ENCODE assay signal across 17 mouse cellular contexts in genomic region chr11:62223416-62223815, GRCm38 (mm10). TPM values are rescaled to one million over a fixed set of nuclear protein-coding genes. Genes with fewer than 3 reads are reported as not detected.
DNase-seq lines count a peak whose midpoint lies in the region; ATAC-seq and TF ChIP-seq lines count a peak whose summit lies in the region.
"Had no signal": no experiment of that assay in that cellular context is flagged by ENCODE, and none has a peak within 500 bp of the region (broad histone marks: within the 10 kb centered on the region; RNA-seq: fewer than 3 reads in every experiment).

No protein-coding gene starts in this region.

- peaks cover 47 to 73% of the 10 kb centered on the region in 2 experiments for H3K4me1 ChIP-seq in CH12.LX (ENCODE audit: control insufficient read depth in 1 of 2, insufficient read depth in 2 of 2)
- H3K4me1 ChIP-seq in midbrain, embryonic 15.5 days, result no peaks in the 10 kb centered on the region
- H3K4me1 ChIP-seq: forebrain, embryonic 15.5 days; hindbrain, embryonic 10.5 days had no signal

- peak overlapping the region in 1 of 3 experiments; percentile 8 for H3K4me3 ChIP-seq in CH12.LX (replicated peaks in 1 of 3; ENCODE audit: low read depth in 2 of 3, low read length in 2 of 3, poor library complexity in 1 of 3)
- no peak overlapping the region for H3K4me3 ChIP-seq in midbrain, embryonic 15.5 days
- H3K4me3 ChIP-seq: embryonic facial prominence, embryonic 10.5 days; forebrain, embryonic 15.5 days; heart, adult 2 months; heart, embryonic 12.5 days; hindbrain, embryonic 10.5 days; intestine, embryonic 15.5 days had no signal

- ATAC-seq in granulocyte monocyte progenitor cell, adult 5-6 weeks (replicated peaks; ENCODE audit: poor library complexity, severe bottlenecking), result peak; percentile 18
- ATAC-seq in megakaryocyte progenitor cell, adult 5-6 weeks (replicated peaks; ENCODE audit: poor library complexity), result peak; percentile 28
- ATAC-seq in midbrain, embryonic 15.5 days (replicated peaks), result no peak
- ATAC-seq: activated CD4-positive, CD25-positive, alpha-beta regulatory T cell, adult 4 months; forebrain, embryonic 15.5 days; Patski had no signal

- no peaks in the 10 kb centered on the region for H3K9me3 ChIP-seq in CH12.LX (replicated peaks; ENCODE audit: low read length)
- H3K9me3 ChIP-seq in midbrain, embryonic 15.5 days, result no peaks in the 10 kb centered on the region
- H3K9me3 ChIP-seq: embryonic facial prominence, embryonic 10.5 days; forebrain, embryonic 15.5 days; heart, embryonic 12.5 days; hindbrain, embryonic 10.5 days; intestine, embryonic 15.5 days had no signal

- DNase-seq in 416B (ENCODE audit: low read depth), result peak; percentile 86
- no peak for DNase-seq in CH12.LX (ENCODE audit: extremely low read depth)
- no peak for DNase-seq in frontal cortex, adult 2 months (ENCODE audit: extremely low spot score in 1 of 2, low spot score in 1 of 2)
- no peak for DNase-seq in gastrocnemius, postnatal 25 days
- DNase-seq: B cell, adult 2 months had no signal

- in situ Hi-C loops in CH12.LX (cut with MboI; ENCODE audit: low pct_ligation_motif_present, low pct_unique_long_range_greater_than_20kb, low sequenced_read_pairs), result no loop called here

- peaks cover 0 to 6% of the 10 kb centered on the region in 2 experiments for H3K36me3 ChIP-seq in CH12.LX (replicated peaks in 1 of 2; ENCODE audit: control insufficient read depth in 1 of 2, insufficient read depth in 1 of 2, low read length in 1 of 2)
- no peaks in the 10 kb centered on the region for H3K36me3 ChIP-seq in midbrain, embryonic 15.5 days (replicated peaks)
- H3K36me3 ChIP-seq: forebrain, embryonic 15.5 days; heart, embryonic 12.5 days; intestine, embryonic 15.5 days had no signal

- dilution Hi-C loops in CH12.LX (cut with MboI; ENCODE audit: extremely low pct_ligation_motif_present, extremely low pct_unique_long_range_greater_than_20kb, low sequenced_read_pairs), result no loop called here

- no peak for TF ChIP-seq CTCF in CH12.LX (conservative IDR thresholded peaks at IDR 0.05 in 1 of 2, IDR thresholded peaks at IDR 0.05 in 1 of 2; ENCODE audit: low read depth in 2 of 2, low read length in 2 of 2)

- 88% methylated on average over 5 of the region's 5 CpGs for WGBS in midbrain, embryonic 15.5 days

- peak overlapping the region; percentile 4; the same call in 1 of the 2 replicates for H3K9ac ChIP-seq in CH12.LX (ENCODE audit: insufficient read depth, low read depth)
- H3K9ac ChIP-seq in midbrain, embryonic 15.5 days, result no peak overlapping the region
- H3K9ac ChIP-seq: forebrain, embryonic 15.5 days; heart, embryonic 12.5 days; hindbrain, embryonic 14.5 days; intestine, embryonic 15.5 days had no signal

- no peak overlapping the region for H3K27ac ChIP-seq in CH12.LX (ENCODE audit: insufficient read depth, low read depth)
- H3K27ac ChIP-seq in midbrain, embryonic 15.5 days, result no peak overlapping the region
- H3K27ac ChIP-seq: embryonic facial prominence, embryonic 10.5 days; forebrain, embryonic 15.5 days; hindbrain, embryonic 10.5 days; hindbrain, embryonic 14.5 days; intestine, embryonic 15.5 days had no signal

- H3K27me3 ChIP-seq in CH12.LX (replicated peaks), result no peaks in the 10 kb centered on the region
- H3K27me3 ChIP-seq in midbrain, embryonic 15.5 days (replicated peaks), result no peaks in the 10 kb centered on the region
- H3K27me3 ChIP-seq: forebrain, embryonic 15.5 days; heart, embryonic 12.5 days; intestine, embryonic 15.5 days; Patski had no signal

- no peaks in the 10 kb centered on the region for H3K79me2 ChIP-seq in CH12.LX (replicated peaks; ENCODE audit: control insufficient read depth, extremely low read depth, insufficient read depth, poor library complexity, severe bottlenecking)

- H3K4me2 ChIP-seq in CH12.LX (ENCODE audit: insufficient read depth, low read depth, poor library complexity, severe bottlenecking), result peak overlapping the region; percentile 18
- no peak overlapping the region for H3K4me2 ChIP-seq in midbrain, embryonic 15.5 days
- H3K4me2 ChIP-seq: forebrain, embryonic 15.5 days; heart, embryonic 12.5 days; hindbrain, embryonic 14.5 days; intestine, embryonic 15.5 days had no signal

- no peak for TF ChIP-seq EP300 in CH12.LX (IDR thresholded peaks at IDR 0.05; ENCODE audit: low read length)

- no peak for TF ChIP-seq RAD21 in CH12.LX (IDR thresholded peaks at IDR 0.05; ENCODE audit: low read depth, low read length)

- TF ChIP-seq POLR2A in CH12.LX (IDR thresholded peaks at IDR 0.05; ENCODE audit: low read depth, low read length), result no peak

TF ChIP-seq in CH12.LX, 34 proteins besides CTCF, POLR2A, EP300 and RAD21:
- peak; percentile 45 for TF ChIP-seq BHLHE40 (IDR thresholded peaks at IDR 0.05; ENCODE audit: low read depth, low read length)
- TF ChIP-seq CHD2 (IDR thresholded peaks at IDR 0.05; ENCODE audit: low read length), result no peak
TF ChIP-seq in CH12.LX: peak in this region for 1.

RNA-seq across cellular contexts. Expression of gene Adora2b, which starts 25.4 kb away (rescaled TPM):
- total RNA-seq in CH12.LX (2012; rRNA removed) (0.92 and 1.7 TPM in 2 replicates), CH12.LX (2014; rRNA removed) (0.45 and 0.77 TPM in 2 replicates)
- 0.44 and 0.87 TPM in 2 replicates for polyA plus RNA-seq in CH12.LX (2012; ENCODE audit: insufficient read length, low read depth)
- 0.79 and 1.0 TPM in 2 replicates for total RNA-seq in granulocyte monocyte progenitor cell, adult 5-6 weeks (2014; fragmentation: Nextera tagmentation)
- 0.26 and 0.46 TPM in 2 replicates for total RNA-seq in granulocyte monocyte progenitor cell, adult 5-6 weeks (2017)
- 0.42 and 1.1 TPM in 2 replicates for total RNA-seq in megakaryocyte progenitor cell, adult 5-6 weeks (2015)
- total RNA-seq in megakaryocyte progenitor cell, adult 5-6 weeks (2017), result 0.27 and 0.50 TPM in 2 replicates
- polyA plus RNA-seq in midbrain, embryonic 15.5 days (2015; fragmentation: Nextera tagmentation; extraction: Ambion mirVana), result 2.9 and 3.7 TPM in 2 replicates
- 7.1 and 9.9 TPM in 2 replicates for polyA plus RNA-seq in frontal cortex, adult 2 months (2012; rRNA removed)
- total RNA-seq in gastrocnemius, postnatal 25 days (2021), result under 1 TPM; 0.49 to 0.94 TPM
- polyA plus RNA-seq: activated CD4-positive, CD25-positive, alpha-beta regulatory T cell, adult 4 months had no signal

RNA-seq across cellular contexts. Expression of gene Zswim7, which starts 57.8 kb away (rescaled TPM):
- total RNA-seq in CH12.LX (2012; rRNA removed), result 38.8 and 44.2 TPM in 2 replicates
- 62.3 and 62.5 TPM in 2 replicates for total RNA-seq in CH12.LX (2014; rRNA removed)
- polyA plus RNA-seq in CH12.LX (2012; ENCODE audit: insufficient read length, low read depth), result 57.8 and 58.2 TPM in 2 replicates
- 14.1 and 20.8 TPM in 2 replicates for total RNA-seq in granulocyte monocyte progenitor cell, adult 5-6 weeks (2014; fragmentation: Nextera tagmentation)
- 6.2 TPM in 2 replicates for total RNA-seq in granulocyte monocyte progenitor cell, adult 5-6 weeks (2017)
- 7.4 and 8.9 TPM in 2 replicates for total RNA-seq in megakaryocyte progenitor cell, adult 5-6 weeks (2015)
- 5.1 and 9.3 TPM in 2 replicates for total RNA-seq in megakaryocyte progenitor cell, adult 5-6 weeks (2017)
- polyA plus RNA-seq in midbrain, embryonic 15.5 days (2015; fragmentation: Nextera tagmentation; extraction: Ambion mirVana), result 10.9 and 11.7 TPM in 2 replicates
- polyA plus RNA-seq in frontal cortex, adult 2 months (2012; rRNA removed), result 26.6 and 27.4 TPM in 2 replicates
- total RNA-seq in gastrocnemius, postnatal 25 days (2021), result 10 to 100 TPM; 26.7 to 29.2 TPM

RNA-seq across cellular contexts. Expression of gene Ttc19, which starts 57.9 kb away (rescaled TPM):
- total RNA-seq in CH12.LX (2012; rRNA removed) (13.0 and 16.1 TPM in 2 replicates), CH12.LX (2014; rRNA removed) (22.6 and 27.3 TPM in 2 replicates)
- polyA plus RNA-seq in CH12.LX (2012; ENCODE audit: insufficient read length, low read depth), result 22.2 and 28.3 TPM in 2 replicates
- total RNA-seq in granulocyte monocyte progenitor cell, adult 5-6 weeks (2014; fragmentation: Nextera tagmentation), result 15.7 and 15.8 TPM in 2 replicates
- 15.8 and 16.5 TPM in 2 replicates for total RNA-seq in granulocyte monocyte progenitor cell, adult 5-6 weeks (2017)
- 7.1 and 8.5 TPM in 2 replicates for total RNA-seq in megakaryocyte progenitor cell, adult 5-6 weeks (2015)
- 12.2 and 14.0 TPM in 2 replicates for total RNA-seq in megakaryocyte progenitor cell, adult 5-6 weeks (2017)
- polyA plus RNA-seq in midbrain, embryonic 15.5 days (2015; fragmentation: Nextera tagmentation; extraction: Ambion mirVana), result 42.7 and 48.4 TPM in 2 replicates
- 55.1 and 58.1 TPM in 2 replicates for polyA plus RNA-seq in frontal cortex, adult 2 months (2012; rRNA removed)
- 10 to 100 TPM; 28.5 to 39.9 TPM for total RNA-seq in gastrocnemius, postnatal 25 days (2021)
